Mouse (Mus musculus): ENCODE results near the gene Six4.

DNA sequence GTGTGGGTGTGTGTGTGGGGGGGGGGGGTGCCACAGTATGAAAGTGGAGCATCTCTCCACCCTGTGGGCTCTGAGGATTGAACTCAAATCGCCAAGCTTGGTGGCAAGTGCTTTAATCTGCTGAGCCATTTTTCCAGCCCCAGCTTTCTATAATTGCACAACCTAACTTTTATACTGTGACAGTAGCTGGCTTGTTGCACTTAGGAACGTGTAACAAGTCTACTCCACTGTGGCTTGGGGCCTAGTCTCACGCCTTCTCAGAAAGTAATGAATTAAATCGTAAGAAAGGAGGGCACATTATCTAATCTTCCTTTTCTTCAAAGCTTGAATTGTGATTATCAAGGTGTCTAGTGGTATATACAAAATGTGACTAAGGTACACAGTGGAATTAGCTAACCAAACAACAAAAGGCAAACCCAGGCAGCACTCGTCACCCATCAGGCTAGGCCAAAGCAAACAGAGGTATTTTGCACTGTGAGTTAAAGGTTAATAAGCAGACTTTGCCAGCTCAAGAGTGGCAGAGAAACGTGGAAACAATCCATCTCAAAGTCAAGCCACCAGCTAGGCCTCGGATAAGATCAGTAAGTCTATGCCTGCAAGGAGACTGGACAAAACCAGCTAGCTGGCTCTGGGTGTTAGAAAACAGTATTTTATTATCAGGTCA, 22.5 kb downstream of the Six4 start:
- TF ChIP-seq CTCF (IDR thresholded peaks at IDR 0.05; ENCODE audit: extremely low read depth, insufficient read depth, low read length) (no peak), POLR2A (IDR thresholded peaks at IDR 0.05; ENCODE audit: extremely low read depth, insufficient read depth, low read length) (no peak)

Measured in cortical plate, adult 2 months (tissue).